Mouse (Mus musculus) spleen, postnatal 14 days (tissue): ENCODE data around the gene C2.

Source experiments
- DNase-seq, 2 experiments: peaks; one replicate each; pipeline ENCODE4 v3.0.0; 2021 to 2022; ENCODE audit warnings: low spot score in 2 of 2

C2 gene

DNA sequence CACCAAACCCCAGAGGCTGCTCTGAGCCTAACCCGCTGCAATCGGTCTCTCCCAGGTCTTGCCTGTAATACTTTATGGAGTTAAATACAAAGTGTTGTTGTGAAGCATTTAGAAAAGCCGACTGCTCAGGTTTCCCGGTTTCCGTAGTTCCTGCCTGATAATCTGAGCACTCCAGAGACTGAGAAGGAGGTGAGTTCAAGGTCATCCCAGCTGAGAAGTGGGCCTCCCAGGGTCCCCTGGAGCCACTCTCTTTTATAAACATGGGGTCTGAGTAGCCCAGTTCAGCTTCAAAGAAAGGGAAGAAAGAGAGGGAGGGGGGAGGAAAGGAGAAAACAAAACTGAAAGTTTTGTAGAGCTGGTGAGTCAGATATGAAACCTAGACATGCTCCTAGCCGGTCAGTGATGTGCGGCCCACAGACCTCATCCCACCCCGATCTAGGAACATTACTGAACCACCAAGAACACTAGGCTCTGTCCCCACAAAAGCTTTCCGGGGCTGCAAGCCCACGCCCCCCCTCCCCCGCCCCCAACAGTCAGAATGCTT lies 18.7 kb downstream of the C2 start, which contains the start of gene Zbtb12:
Gene Zbtb12 (plus strand): TSS at position 148 of the 544 bp plus-strand sequence.
- DNase-seq: no peak

GRCm38 (mm10) chr17:34874321-34874720 lies 23.7 kb downstream of the C2 start:
- no peak for DNase-seq

GRCm38 (mm10) chr17:34865981-34866380 lies 32.1 kb downstream of the C2 start:
- no peak for DNase-seq

- DNase-seq: no peak
Measured at GRCm38 (mm10) chr17:34862416-34863081, 35.5 kb downstream of the C2 start, which contains the start of gene Cfb. Gene Cfb (minus strand): TSS chr17:34862518.

GRCm38 (mm10) chr17:34861704-34862415 lies 36.2 kb downstream of the C2 start:
- DNase-seq: peak in 1 of 2 experiments; percentile 5

- DNase-seq: no peak
Measured at GRCm38 (mm10) chr17:34860514-34860913, 37.6 kb downstream of the C2 start.

DNA sequence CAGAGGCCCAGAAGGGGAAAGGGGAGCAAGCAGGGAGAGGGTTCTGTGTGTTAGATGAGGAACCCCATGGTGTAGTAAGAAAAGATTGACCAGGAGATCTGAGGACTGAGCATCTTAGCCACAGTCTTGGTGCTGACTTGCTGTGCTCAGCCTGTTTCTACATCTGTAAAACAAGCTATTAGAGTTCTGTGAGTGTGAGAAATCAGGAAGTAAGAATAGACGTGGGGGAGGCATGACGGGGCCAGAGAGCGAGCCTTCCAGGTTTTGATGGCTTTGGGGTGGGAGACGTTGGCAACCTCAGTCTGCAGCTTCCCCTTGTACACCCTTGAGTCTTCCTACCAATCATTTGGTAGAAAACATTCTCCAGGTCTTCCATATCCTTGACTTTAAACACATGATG lies 39.4 kb downstream of the C2 start:
- no peak for DNase-seq

DNA sequence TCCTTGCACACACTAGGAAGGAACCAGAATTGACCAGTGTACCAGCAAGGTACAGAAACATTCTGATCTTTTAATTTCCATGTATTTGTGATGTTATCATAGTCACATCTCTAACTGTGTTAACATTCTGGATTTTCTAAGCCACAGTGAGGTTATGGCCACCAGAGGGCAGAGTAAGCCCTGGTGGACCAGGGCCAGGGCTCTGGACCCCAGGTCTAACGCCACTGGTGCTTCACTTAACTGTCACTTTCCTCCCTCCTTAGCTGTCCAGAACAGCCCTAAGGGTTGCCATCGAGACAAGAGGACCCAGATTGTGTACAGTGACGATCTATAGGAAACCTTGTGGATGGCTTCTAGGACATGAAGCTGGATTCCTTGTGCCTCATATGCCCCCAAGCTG lies 42.2 kb downstream of the C2 start:
- peak in 1 of 2 experiments; percentile 57 for DNase-seq

DNA sequence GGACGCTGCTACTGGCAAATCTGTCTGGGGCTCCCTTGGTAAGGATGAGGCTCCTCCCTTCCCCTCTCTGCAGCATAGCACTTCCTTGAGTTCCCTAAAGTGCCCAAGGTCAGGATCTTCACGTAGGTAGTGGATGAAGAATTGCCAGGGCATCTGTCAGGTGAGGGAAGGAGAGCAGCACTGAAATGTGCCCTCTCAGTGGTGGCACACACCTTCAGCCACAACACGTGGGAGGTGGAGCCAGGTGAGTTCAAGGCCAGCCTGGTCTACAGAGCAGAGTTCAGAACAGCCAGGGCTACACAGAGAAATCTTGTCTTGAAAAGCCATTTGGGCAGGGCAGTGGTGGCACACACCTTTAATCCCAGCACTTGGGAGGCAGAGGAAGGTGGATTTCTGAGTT lies 43.3 kb downstream of the C2 start:
- no peak for DNase-seq

- DNase-seq: no peak
Measured at GRCm38 (mm10) chr17:34853511-34853910, 44.6 kb downstream of the C2 start.

DNA sequence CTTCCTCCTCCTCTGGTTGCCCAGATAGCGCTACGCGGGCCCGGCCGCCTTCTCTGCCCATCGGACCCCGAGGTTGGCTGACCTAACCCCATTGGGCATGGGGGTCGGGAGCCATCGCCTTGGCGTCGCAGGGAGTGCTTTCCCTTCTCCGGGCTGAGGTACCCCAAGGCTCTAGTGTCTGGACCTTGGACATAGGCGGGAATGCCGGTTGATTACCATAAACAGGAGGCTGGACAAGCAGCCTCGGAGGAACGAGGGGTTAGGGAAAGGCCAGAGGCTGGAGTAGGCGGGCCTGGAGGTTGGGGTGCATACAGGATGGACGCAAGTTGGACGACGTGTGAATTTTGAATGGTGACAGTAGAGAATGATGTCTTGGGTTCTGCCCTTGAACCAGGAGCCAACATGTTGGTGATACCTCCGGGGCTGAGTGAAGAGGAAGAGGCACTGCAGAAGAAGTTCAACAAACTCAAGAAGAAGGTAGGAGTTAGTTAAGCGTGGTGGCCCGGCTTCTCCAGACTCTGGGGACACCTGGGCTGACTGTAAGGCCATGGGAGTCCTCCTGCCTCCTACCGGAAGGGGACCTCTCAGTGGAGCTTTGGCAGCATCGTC lies 47.4 kb downstream of the C2 start:
- no peak for DNase-seq

DNA sequence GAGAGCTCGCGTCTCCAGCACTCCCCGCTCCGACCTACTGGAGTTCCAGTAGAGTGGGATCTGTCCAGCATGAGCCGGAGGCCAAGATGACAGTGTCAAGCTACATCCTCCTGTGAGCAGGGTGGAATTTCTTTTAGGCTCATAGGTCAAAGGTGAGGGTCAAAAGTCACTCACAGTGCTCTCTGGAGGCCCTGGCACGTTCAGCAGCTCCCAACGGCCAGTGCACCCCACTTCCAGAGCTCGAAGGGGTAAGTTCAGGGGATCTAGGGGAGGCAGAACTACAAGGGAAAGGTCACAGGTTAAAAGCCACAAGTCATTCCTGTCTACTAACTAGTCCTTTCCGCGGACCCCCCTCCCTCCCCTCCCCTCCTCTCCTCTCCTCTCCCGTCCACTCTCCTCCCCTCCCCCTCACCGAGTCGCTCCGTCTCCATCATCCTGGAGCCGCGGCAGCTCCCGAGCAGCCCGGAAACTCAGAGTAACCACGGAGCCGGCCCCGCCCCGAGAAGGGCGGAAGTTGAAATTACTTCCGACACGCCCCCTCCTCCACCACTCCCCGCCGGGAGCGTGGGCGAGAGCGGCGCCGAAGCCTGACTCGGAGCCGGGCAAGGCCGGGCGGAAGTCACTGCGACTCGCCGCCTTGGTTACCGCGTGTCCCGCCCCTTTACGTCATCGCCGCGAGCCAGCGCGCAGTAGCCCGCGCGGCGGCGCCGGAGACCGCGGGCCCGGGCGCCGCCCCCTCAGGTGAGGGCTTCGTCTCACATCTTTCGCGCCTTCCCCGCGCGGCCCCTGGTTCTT lies 48.1 kb downstream of the C2 start, which contains the start of the genes Skiv2l and Nelfe:
Gene Skiv2l (minus strand): TSS at position 489 of the 795 bp plus-strand sequence.
Gene Nelfe (plus strand): TSS at position 670 of the 795 bp plus-strand sequence.
- peak; percentile 95 to 99 for DNase-seq

GRCm38 (mm10) chr17:34847615-34848014 lies 50.5 kb downstream of the C2 start:
- no peak for DNase-seq

DNA sequence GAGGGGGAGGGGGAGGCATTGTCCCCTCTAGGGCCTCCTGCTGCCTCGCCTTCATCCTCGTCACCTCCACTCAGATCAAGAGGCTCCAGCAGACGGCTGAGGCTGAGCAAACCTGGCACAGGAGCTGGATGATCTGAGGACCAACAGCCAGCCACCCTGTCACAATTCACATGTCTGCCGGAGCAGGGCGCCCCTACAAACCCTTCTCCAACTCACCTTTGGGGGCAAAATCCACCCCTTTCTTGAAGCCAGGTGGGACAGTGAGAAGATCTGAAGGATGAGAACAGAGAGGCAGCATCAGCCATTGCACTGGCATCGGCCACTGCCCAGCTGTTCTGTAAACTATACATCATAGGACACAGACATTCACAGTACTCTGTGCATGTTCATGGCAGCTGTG lies 50.9 kb downstream of the C2 start:
- no peak for DNase-seq

GRCm38 (mm10) chr17:34844884-34845283 lies 53.2 kb downstream of the C2 start:
- DNase-seq: no peak

DNA sequence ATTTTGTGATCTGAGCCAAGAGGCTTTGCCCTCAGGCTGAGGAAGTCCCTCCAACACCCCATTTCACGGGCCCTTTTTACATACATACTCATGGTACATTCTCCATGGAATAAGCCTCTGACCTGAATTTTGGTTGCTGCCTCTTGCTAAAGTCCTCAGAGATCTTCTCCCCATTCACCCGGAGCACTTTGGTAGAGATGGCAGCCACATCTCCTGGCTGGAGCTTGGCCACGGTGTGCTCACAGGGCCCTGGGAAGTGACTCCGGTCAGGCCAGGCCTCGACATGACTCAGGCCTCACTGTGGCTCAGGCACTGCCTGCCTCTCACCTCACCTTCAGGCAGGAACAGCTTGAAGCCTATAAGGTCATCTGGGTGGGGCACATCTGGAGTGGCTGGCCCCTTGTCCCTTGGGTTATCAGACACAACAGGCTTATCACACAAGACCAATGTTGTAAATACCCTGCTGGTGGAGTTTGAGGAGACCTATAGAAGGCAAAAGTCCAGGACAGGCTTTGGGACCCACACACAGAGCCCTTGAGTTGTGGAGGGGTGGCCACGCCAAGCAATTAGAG lies 57.2 kb downstream of the C2 start:
- no peak for DNase-seq

DNA sequence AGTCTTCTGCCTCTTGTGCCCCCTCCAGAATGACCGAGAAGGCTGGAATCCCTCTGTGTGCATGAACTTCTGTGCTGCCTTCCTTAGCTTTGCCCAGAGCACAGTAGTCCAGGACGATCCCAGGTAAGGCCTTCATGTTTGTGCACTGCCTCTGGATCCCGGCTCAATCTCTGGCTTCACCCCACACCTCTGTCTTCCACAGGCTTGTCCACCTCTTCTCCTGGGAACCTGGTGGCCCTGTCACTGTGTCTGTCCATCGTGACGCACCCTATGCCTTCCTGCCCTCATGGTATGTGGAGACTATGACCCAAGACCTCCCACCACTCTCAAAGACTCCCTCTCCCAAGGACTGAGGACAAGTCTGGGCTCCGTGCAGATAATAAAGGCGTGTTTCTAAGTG lies 59.3 kb downstream of the C2 start:
- DNase-seq: no peak

DNA sequence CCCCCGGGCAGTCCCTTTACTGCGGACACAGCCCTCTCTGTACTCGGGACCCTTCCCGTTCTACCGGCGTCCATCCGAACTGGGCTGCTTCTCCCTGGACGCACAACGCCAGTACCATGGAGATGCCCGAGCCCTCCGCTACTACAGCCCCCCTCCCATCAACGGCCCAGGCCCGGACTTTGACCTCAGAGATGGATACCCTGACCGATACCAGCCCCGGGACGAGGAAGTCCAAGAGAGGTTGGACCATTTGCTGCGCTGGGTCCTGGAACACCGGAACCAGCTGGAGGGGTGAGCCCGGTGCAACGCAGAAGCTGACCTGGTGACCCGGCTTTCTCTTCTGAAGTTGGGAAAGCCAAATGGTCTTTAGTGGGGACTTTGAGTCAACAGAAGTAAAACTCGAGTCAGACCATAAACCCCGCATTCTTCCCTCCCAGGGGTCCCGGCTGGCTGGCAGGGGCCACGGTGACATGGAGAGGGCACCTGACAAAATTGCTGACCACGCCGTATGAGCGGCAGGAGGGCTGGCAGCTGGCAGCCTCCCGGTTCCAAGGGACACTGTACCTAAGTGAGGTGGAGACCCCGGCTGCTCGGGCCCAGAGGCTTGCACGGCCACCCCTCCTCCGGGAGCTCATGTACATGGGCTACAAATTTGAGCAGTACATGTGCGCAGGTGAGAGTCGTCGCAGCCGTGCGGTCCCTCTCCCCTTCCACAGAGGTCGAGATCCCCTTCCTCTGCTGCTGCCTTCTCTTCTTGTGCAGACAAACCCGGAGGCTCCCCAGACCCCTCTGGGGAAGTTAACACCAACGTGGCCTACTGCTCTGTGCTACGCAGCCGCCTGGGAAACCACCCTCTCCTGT lies 60.4 kb downstream of the C2 start:
- no peak for DNase-seq

- peak; percentile 87 to 93 for DNase-seq
Measured at GRCm38 (mm10) chr17:34836856-34837221, 61.2 kb downstream of the C2 start, which contains the start of the genes Stk19 and Dxo. Gene Stk19 (minus strand): TSS chr17:34836945. Gene Dxo (plus strand): TSS chr17:34837019.
